Mouse (Mus musculus): Measurements from ENCODE around the gene Chat. TPM values are rescaled to one million over a fixed set of nuclear protein-coding genes. Genes with fewer than 3 reads are reported as not detected.

The Chat gene
- polyA plus RNA-seq (2012; rRNA removed): 0.26 TPM in 1 of 2 replicates, not detected in the other

- H3K4me3 ChIP-seq (replicated peaks; ENCODE audit: extremely low read depth, low read depth, low read length): no peak within 1 kb of the TSS
- WGBS: 16% methylated on average over 13 of the region's 13 CpGs
Observed at GRCm38 (mm10) chr14:32465889-32466288, at the start of gene Chat. Gene Chat, minus strand, starts transcription at chr14:32465989.

GRCm38 (mm10) chr14:32513336-32514032, 47.7 kb upstream of the Chat start, which contains the start of gene Ercc6:
Gene Ercc6, plus strand, starts transcription at chr14:32513521.
- peaks cover 9% of the 10 kb centered on the region for H3K4me1 ChIP-seq (ENCODE audit: control insufficient read depth, insufficient read depth, low read length)
- peak within 1 kb of the TSS; percentile 74 for H3K4me3 ChIP-seq (replicated peaks; ENCODE audit: extremely low read depth, low read depth, low read length)
- TF ChIP-seq CTCF (IDR thresholded peaks at IDR 0.05; ENCODE audit: insufficient read depth, low read length): no peak
- TF ChIP-seq POLR2A (IDR thresholded peaks at IDR 0.05; ENCODE audit: borderline replicate concordance, extremely low read depth, low read depth, low read length): peak; percentile 78; the same call in 1 of the 2 replicates
- DNase-seq: peak; percentile 93
- WGBS: under 1% methylated on average over 62 of the region's 62 CpGs

More at GRCm38 (mm10) chr14:32465889-32466288, at the start of gene Chat:
- TF ChIP-seq POLR2A (IDR thresholded peaks at IDR 0.05; ENCODE audit: borderline replicate concordance, extremely low read depth, low read depth, low read length) (no peak), CTCF (IDR thresholded peaks at IDR 0.05; ENCODE audit: insufficient read depth, low read length) (no peak)
- DNase-seq: no peak
- no peaks in the 10 kb centered on the region for H3K4me1 ChIP-seq (ENCODE audit: control insufficient read depth, insufficient read depth, low read length)

DNA sequence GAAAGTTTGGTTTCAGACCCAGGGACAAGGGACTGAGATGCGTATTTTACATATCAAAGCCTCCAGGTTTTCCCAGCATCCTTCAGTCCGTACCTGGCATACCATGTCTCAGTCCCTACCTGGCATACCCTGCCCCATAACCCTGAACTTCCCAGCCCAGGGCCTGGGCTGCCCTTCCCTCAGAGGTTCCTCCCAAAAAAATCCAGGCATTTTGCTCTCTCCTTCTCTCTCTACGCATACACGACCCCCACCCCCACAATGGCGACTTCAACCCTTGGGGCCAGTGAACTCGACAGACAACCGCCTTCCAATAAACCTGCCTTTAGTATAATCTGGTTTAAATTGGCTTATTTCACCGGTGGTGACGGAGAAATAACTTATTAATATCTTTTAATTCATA, 47.1 kb upstream of the Chat start:
- no peak for TF ChIP-seq POLR2A (IDR thresholded peaks at IDR 0.05; ENCODE audit: borderline replicate concordance, extremely low read depth, low read depth, low read length)
- no peak for TF ChIP-seq CTCF (IDR thresholded peaks at IDR 0.05; ENCODE audit: insufficient read depth, low read length)
- Histone ChIP-seq H3K4me1 (ENCODE audit: control insufficient read depth, insufficient read depth, low read length) (peaks cover 9% of the 10 kb centered on the region), H3K4me3 (replicated peaks; ENCODE audit: extremely low read depth, low read depth, low read length) (no peak overlapping the region)
- no peak for DNase-seq
- WGBS: 50% methylated on average over 9 of the region's 9 CpGs

- Histone ChIP-seq H3K4me1 (ENCODE audit: control insufficient read depth, insufficient read depth, low read length) (peaks cover 4% of the 10 kb centered on the region; the same call in 1 of the 2 replicates), H3K4me3 (replicated peaks; ENCODE audit: extremely low read depth, low read depth, low read length) (no peak overlapping the region)
- TF ChIP-seq CTCF (IDR thresholded peaks at IDR 0.05; ENCODE audit: insufficient read depth, low read length) (no peak), POLR2A (IDR thresholded peaks at IDR 0.05; ENCODE audit: borderline replicate concordance, extremely low read depth, low read depth, low read length) (no peak)
- DNase-seq: no peak
- 75% methylated on average over 6 of the region's 6 CpGs for WGBS
Observed at GRCm38 (mm10) chr14:32509443-32509961, 43.7 kb upstream of the Chat start.

GRCm38 (mm10) chr14:32508105-32508835, 42.5 kb upstream of the Chat start:
- Histone ChIP-seq H3K4me3 (replicated peaks; ENCODE audit: extremely low read depth, low read depth, low read length) (no peak overlapping the region), H3K4me1 (ENCODE audit: control insufficient read depth, insufficient read depth, low read length) (no peaks in the 10 kb centered on the region)
- TF ChIP-seq POLR2A (IDR thresholded peaks at IDR 0.05; ENCODE audit: borderline replicate concordance, extremely low read depth, low read depth, low read length) (no peak), CTCF (IDR thresholded peaks at IDR 0.05; ENCODE audit: insufficient read depth, low read length) (no peak)
- no peak for DNase-seq
- WGBS: 43% methylated on average over 10 of the region's 10 CpGs

DNA sequence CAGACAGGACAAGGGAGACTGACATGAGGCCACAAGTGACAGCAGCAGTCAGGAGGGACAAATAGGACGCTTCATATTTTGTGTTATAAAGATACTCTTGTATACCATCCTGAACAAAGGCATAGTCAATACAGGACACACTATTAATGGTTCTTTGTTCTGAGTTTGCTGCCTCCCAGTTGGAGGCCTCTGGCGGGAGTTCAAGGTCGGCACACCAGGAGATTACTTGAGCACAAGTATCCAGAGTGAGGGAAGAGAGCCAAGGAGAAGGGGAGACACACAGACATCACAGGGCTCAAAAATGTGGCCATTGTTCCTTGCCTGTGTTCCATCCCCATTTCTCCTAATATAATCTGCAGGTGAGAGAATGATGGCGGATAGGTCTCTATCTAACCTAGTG, 41.4 kb upstream of the Chat start:
- no peak for TF ChIP-seq CTCF (IDR thresholded peaks at IDR 0.05; ENCODE audit: insufficient read depth, low read length)
- TF ChIP-seq POLR2A (IDR thresholded peaks at IDR 0.05; ENCODE audit: borderline replicate concordance, extremely low read depth, low read depth, low read length): no peak
- H3K4me3 ChIP-seq (replicated peaks; ENCODE audit: extremely low read depth, low read depth, low read length): no peak overlapping the region
- H3K4me1 ChIP-seq (ENCODE audit: control insufficient read depth, insufficient read depth, low read length): no peaks in the 10 kb centered on the region
- no peak for DNase-seq
- WGBS: 67% methylated on average over 4 of the region's 4 CpGs

DNA sequence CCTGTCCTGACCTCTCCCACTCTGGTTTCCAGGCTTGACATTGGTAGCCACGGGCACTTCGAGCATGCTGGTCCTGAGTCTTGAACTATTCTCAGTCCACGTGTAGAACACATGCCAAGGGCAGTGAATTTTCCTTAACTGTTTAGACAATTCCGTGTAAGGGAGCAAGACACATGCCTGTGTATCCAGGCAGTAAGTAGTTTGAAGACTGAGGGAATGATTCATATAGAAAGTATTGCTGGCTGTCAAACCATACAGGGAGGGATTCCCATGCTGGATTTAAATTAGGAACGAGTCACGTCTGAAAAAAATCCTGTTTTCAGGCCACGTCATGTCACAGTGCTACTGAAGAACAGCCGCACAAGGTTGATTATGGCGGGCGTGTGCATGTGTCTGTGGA, 40.5 kb upstream of the Chat start:
- no peak for TF ChIP-seq POLR2A (IDR thresholded peaks at IDR 0.05; ENCODE audit: borderline replicate concordance, extremely low read depth, low read depth, low read length)
- no peak for TF ChIP-seq CTCF (IDR thresholded peaks at IDR 0.05; ENCODE audit: insufficient read depth, low read length)
- Histone ChIP-seq H3K4me3 (replicated peaks; ENCODE audit: extremely low read depth, low read depth, low read length) (no peak overlapping the region), H3K4me1 (ENCODE audit: control insufficient read depth, insufficient read depth, low read length) (no peaks in the 10 kb centered on the region)
- 87% methylated on average over 10 of the region's 10 CpGs for WGBS
- no peak for DNase-seq

GRCm38 (mm10) chr14:32503897-32504296, 38.1 kb upstream of the Chat start:
- H3K4me1 ChIP-seq (ENCODE audit: control insufficient read depth, insufficient read depth, low read length): no peaks in the 10 kb centered on the region
- 50% methylated on average over 1 of the region's 1 CpGs for WGBS
- H3K4me3 ChIP-seq (replicated peaks; ENCODE audit: extremely low read depth, low read depth, low read length): no peak overlapping the region
- DNase-seq: no peak
- no peak for TF ChIP-seq POLR2A (IDR thresholded peaks at IDR 0.05; ENCODE audit: borderline replicate concordance, extremely low read depth, low read depth, low read length)
- no peak for TF ChIP-seq CTCF (IDR thresholded peaks at IDR 0.05; ENCODE audit: insufficient read depth, low read length)

DNA sequence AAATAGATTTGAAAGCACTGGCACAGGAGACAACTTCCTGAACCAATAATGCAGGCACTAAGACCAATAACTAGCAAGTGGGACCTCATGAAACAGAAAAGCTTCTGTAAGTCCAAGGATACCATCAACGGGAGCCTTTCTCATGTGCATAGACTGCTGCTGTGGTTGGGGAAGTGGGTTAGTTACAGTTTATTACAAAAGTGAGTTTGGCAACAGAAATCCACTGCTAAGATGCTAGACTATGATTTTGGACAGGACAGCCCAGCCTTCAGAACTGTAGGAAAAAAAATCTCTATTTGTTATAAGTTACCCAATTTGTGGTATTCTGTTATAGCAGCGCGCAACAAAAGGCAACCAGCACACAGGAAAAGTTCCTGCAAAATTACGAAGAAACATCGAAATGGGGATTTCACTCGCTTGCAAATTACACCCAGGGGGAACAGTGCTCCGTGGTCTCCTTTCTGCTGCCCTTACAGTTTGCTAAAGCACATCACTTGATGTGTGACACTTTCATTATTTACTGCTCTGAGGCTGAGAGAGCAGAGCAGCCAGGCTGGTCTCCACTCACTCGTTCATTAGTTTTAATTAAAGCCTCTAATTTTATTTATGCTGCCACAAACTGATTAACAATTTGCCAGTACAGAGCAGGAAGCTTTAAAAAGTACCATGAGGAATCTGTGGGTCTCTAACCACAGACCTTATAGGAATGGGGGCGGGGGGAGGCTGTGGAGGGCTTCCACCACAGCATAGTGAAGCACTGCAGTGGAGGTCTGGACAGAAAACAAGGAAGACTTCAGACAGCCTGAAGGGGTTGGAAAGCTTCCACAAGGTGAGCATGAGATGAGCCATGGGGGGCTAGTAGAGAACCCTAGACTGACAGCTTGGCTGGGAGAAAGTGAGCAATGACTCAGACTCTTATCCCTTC, 37.2 kb upstream of the Chat start:
- WGBS: 70% methylated on average over 9 of the region's 9 CpGs
- TF ChIP-seq CTCF (IDR thresholded peaks at IDR 0.05; ENCODE audit: insufficient read depth, low read length): no peak
- TF ChIP-seq POLR2A (IDR thresholded peaks at IDR 0.05; ENCODE audit: borderline replicate concordance, extremely low read depth, low read depth, low read length): no peak
- H3K4me3 ChIP-seq (replicated peaks; ENCODE audit: extremely low read depth, low read depth, low read length): no peak overlapping the region
- DNase-seq: no peak
- no peaks in the 10 kb centered on the region for H3K4me1 ChIP-seq (ENCODE audit: control insufficient read depth, insufficient read depth, low read length)

Measured in lung, adult 2 months (tissue).